Mouse (Mus musculus): ENCODE results near the gene Hexb.

- no peak for TF ChIP-seq CTCF (IDR thresholded peaks at IDR 0.05; ENCODE audit: extremely low read depth, insufficient read depth, insufficient read length, insufficient replicate concordance)
- TF ChIP-seq POLR2A (IDR thresholded peaks at IDR 0.05; ENCODE audit: low read depth, low read length), result no peak
Measured at GRCm38 (mm10) chr13:97207472-97208111, 9.4 kb upstream of the Hexb start.

All from spleen, adult 2 months (tissue).